Mouse (Mus musculus): ENCODE measurements around the gene Dhrs9. TPM values are rescaled to one million over a fixed set of nuclear protein-coding genes. Genes with fewer than 3 reads are reported as not detected.

Gene Dhrs9
- total and polyA plus RNA-seq, 2 experiments from 2014 or later, result 0.03 TPM; not detected in 1

- ATAC-seq (ENCODE audit: insufficient read depth, low read depth), result no peak
- Histone ChIP-seq H3K36me3 (replicated peaks; ENCODE audit: control insufficient read depth, insufficient read depth, low read length) (no peaks in the 10 kb centered on the region), H3K9me3 (replicated peaks; ENCODE audit: control insufficient read depth, low read length) (no peaks in the 10 kb centered on the region), H3K27me3 (ENCODE audit: control insufficient read depth, insufficient read depth, low read length) (no peaks in the 10 kb centered on the region), H3K27ac (ENCODE audit: low read depth) (no peak overlapping the region), H3K4me2 (ENCODE audit: low read depth, low read length) (no peak overlapping the region), H3K9ac (replicated peaks; ENCODE audit: low read depth, low read length) (no peak overlapping the region), H3K4me1 (ENCODE audit: control insufficient read depth, insufficient read depth) (no peaks in the 10 kb centered on the region; the same call in 1 of the 2 replicates), H3K4me3 (ENCODE audit: low read depth, low read length) (no peak overlapping the region)
- DNase-seq (ENCODE audit: low spot score), result no peak
- 79% methylated on average over 7 of the region's 7 CpGs for WGBS
- TF ChIP-seq EP300 (IDR thresholded peaks at IDR 0.05; ENCODE audit: low read depth), result no peak
- no peak for TF ChIP-seq CTCF (IDR thresholded peaks at IDR 0.05; ENCODE audit: low read depth)
These were observed 22.1 kb downstream of the Dhrs9 start for GRCm38 (mm10) chr2:69402309-69402708.

- Histone ChIP-seq H3K27ac (ENCODE audit: low read depth) (no peak overlapping the region), H3K9me3 (replicated peaks; ENCODE audit: control insufficient read depth, low read length) (no peaks in the 10 kb centered on the region), H3K4me2 (ENCODE audit: low read depth, low read length) (no peak overlapping the region), H3K36me3 (replicated peaks; ENCODE audit: control insufficient read depth, insufficient read depth, low read length) (no peaks in the 10 kb centered on the region), H3K4me1 (ENCODE audit: control insufficient read depth, insufficient read depth) (no peaks in the 10 kb centered on the region; the same call in 1 of the 2 replicates), H3K9ac (replicated peaks; ENCODE audit: low read depth, low read length) (no peak overlapping the region), H3K4me3 (ENCODE audit: low read depth, low read length) (no peak overlapping the region), H3K27me3 (ENCODE audit: control insufficient read depth, insufficient read depth, low read length) (no peaks in the 10 kb centered on the region)
- TF ChIP-seq CTCF (IDR thresholded peaks at IDR 0.05; ENCODE audit: low read depth) (no peak), EP300 (IDR thresholded peaks at IDR 0.05; ENCODE audit: low read depth) (no peak)
- 86% methylated on average over 5 of the region's 5 CpGs for WGBS
- no peak for ATAC-seq (ENCODE audit: insufficient read depth, low read depth)
- no peak for DNase-seq (ENCODE audit: low spot score)
These were observed 25.4 kb downstream of the Dhrs9 start for GRCm38 (mm10) chr2:69405692-69406091.

GRCm38 (mm10) chr2:69414539-69414938 lies 34.3 kb downstream of the Dhrs9 start:
- no peaks in the 10 kb centered on the region for H3K36me3 ChIP-seq (replicated peaks; ENCODE audit: control insufficient read depth, insufficient read depth, low read length)
- TF ChIP-seq EP300 (IDR thresholded peaks at IDR 0.05; ENCODE audit: low read depth) (no peak), CTCF (IDR thresholded peaks at IDR 0.05; ENCODE audit: low read depth) (no peak)
- H3K4me2 ChIP-seq (ENCODE audit: low read depth, low read length), result no peak overlapping the region
- no peaks in the 10 kb centered on the region for H3K27me3 ChIP-seq (ENCODE audit: control insufficient read depth, insufficient read depth, low read length)
- no peak for DNase-seq (ENCODE audit: low spot score)
- H3K27ac ChIP-seq (ENCODE audit: low read depth), result no peak overlapping the region
- H3K9ac ChIP-seq (replicated peaks; ENCODE audit: low read depth, low read length), result no peak overlapping the region
- no peaks in the 10 kb centered on the region for H3K9me3 ChIP-seq (replicated peaks; ENCODE audit: control insufficient read depth, low read length)
- no peak overlapping the region for H3K4me3 ChIP-seq (ENCODE audit: low read depth, low read length)
- no peaks in the 10 kb centered on the region for H3K4me1 ChIP-seq (ENCODE audit: control insufficient read depth, insufficient read depth)
- WGBS, result 86% methylated on average over 10 of the region's 10 CpGs
- ATAC-seq (ENCODE audit: insufficient read depth, low read depth), result no peak

- H3K4me3 ChIP-seq (ENCODE audit: low read depth, low read length), result no peak overlapping the region
- H3K4me1 ChIP-seq (ENCODE audit: control insufficient read depth, insufficient read depth), result no peaks in the 10 kb centered on the region
- DNase-seq (ENCODE audit: low spot score) (no peak), ATAC-seq (ENCODE audit: insufficient read depth, low read depth) (no peak)
- H3K9me3 ChIP-seq (replicated peaks; ENCODE audit: control insufficient read depth, low read length), result no peaks in the 10 kb centered on the region
- no peak overlapping the region for H3K4me2 ChIP-seq (ENCODE audit: low read depth, low read length)
- no peak overlapping the region for H3K9ac ChIP-seq (replicated peaks; ENCODE audit: low read depth, low read length)
- H3K27me3 ChIP-seq (ENCODE audit: control insufficient read depth, insufficient read depth, low read length), result no peaks in the 10 kb centered on the region
- 83% methylated on average over 6 of the region's 6 CpGs for WGBS
- H3K36me3 ChIP-seq (replicated peaks; ENCODE audit: control insufficient read depth, insufficient read depth, low read length), result no peaks in the 10 kb centered on the region
- TF ChIP-seq EP300 (IDR thresholded peaks at IDR 0.05; ENCODE audit: low read depth) (no peak), CTCF (IDR thresholded peaks at IDR 0.05; ENCODE audit: low read depth) (no peak)
- no peak overlapping the region for H3K27ac ChIP-seq (ENCODE audit: low read depth)
These were observed 34.8 kb downstream of the Dhrs9 start for GRCm38 (mm10) chr2:69415070-69415469.

GRCm38 (mm10) chr2:69418294-69418881 lies 38.1 kb downstream of the Dhrs9 start:
- H3K9me3 ChIP-seq (replicated peaks; ENCODE audit: control insufficient read depth, low read length), result no peaks in the 10 kb centered on the region
- no peak overlapping the region for H3K27ac ChIP-seq (ENCODE audit: low read depth)
- H3K4me3 ChIP-seq (ENCODE audit: low read depth, low read length), result no peak overlapping the region
- H3K4me1 ChIP-seq (ENCODE audit: control insufficient read depth, insufficient read depth), result no peaks in the 10 kb centered on the region
- H3K36me3 ChIP-seq (replicated peaks; ENCODE audit: control insufficient read depth, insufficient read depth, low read length), result no peaks in the 10 kb centered on the region
- TF ChIP-seq CTCF (IDR thresholded peaks at IDR 0.05; ENCODE audit: low read depth), result no peak
- TF ChIP-seq EP300 (IDR thresholded peaks at IDR 0.05; ENCODE audit: low read depth), result no peak
- no peaks in the 10 kb centered on the region for H3K27me3 ChIP-seq (ENCODE audit: control insufficient read depth, insufficient read depth, low read length)
- 26% methylated on average over 11 of the region's 11 CpGs for WGBS
- no peak for DNase-seq (ENCODE audit: low spot score)
- H3K9ac ChIP-seq (replicated peaks; ENCODE audit: low read depth, low read length), result no peak overlapping the region
- ATAC-seq (ENCODE audit: insufficient read depth, low read depth), result no peak
- H3K4me2 ChIP-seq (ENCODE audit: low read depth, low read length), result no peak overlapping the region

GRCm38 (mm10) chr2:69424829-69425228 lies 44.6 kb downstream of the Dhrs9 start:
- no peaks in the 10 kb centered on the region for H3K27me3 ChIP-seq (ENCODE audit: control insufficient read depth, insufficient read depth, low read length)
- no peak overlapping the region for H3K27ac ChIP-seq (ENCODE audit: low read depth)
- H3K4me3 ChIP-seq (ENCODE audit: low read depth, low read length), result no peak overlapping the region
- 62% methylated on average over 5 of the region's 5 CpGs for whole genome bisulfite sequencing
- no peak overlapping the region for H3K4me2 ChIP-seq (ENCODE audit: low read depth, low read length)
- ATAC-seq (ENCODE audit: insufficient read depth, low read depth), result no peak
- H3K4me1 ChIP-seq (ENCODE audit: control insufficient read depth, insufficient read depth), result no peaks in the 10 kb centered on the region
- no peaks in the 10 kb centered on the region for H3K9me3 ChIP-seq (replicated peaks; ENCODE audit: control insufficient read depth, low read length)
- H3K36me3 ChIP-seq (replicated peaks; ENCODE audit: control insufficient read depth, insufficient read depth, low read length), result no peaks in the 10 kb centered on the region
- DNase-seq (ENCODE audit: low spot score), result no peak
- no peak overlapping the region for H3K9ac ChIP-seq (replicated peaks; ENCODE audit: low read depth, low read length)
- TF ChIP-seq CTCF (IDR thresholded peaks at IDR 0.05; ENCODE audit: low read depth) (no peak), EP300 (IDR thresholded peaks at IDR 0.05; ENCODE audit: low read depth) (no peak)

All from heart, postnatal 0 days (tissue).